Mouse (Mus musculus): ENCODE data around the gene Pex14. TPM values are rescaled to one million over a fixed set of nuclear protein-coding genes. Genes with fewer than 3 reads are reported as not detected.
A peak's percentile ranks its signal among the peaks of the same experiment; 100 is the strongest.

The Pex14 gene
- total RNA-seq, 2 experiments from 2014 or later = 18.6 to 20.2 TPM

DNA sequence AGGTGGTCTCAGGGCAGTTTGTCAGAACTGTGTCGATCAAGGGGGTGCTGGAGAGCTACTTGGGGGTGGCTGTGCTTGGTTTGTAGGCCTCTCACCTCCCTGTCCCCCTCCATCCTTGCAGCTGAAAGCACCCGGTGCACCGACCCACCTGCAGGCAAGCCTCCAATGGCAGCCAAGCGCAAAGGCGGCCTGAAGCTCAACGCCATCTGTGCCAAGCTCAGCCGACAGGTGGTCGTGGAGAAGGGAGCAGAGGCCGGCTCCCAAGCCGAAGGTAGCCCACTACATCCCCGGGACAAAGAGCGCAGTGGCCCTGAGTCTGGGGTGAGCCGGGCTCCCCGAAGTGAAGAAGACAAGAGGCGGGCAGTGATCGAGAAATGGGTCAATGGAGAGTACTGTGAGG, 170.8 kb downstream of the Pex14 start:
- intact Hi-C loops (cut with DNase I) = no loop called here

DNA sequence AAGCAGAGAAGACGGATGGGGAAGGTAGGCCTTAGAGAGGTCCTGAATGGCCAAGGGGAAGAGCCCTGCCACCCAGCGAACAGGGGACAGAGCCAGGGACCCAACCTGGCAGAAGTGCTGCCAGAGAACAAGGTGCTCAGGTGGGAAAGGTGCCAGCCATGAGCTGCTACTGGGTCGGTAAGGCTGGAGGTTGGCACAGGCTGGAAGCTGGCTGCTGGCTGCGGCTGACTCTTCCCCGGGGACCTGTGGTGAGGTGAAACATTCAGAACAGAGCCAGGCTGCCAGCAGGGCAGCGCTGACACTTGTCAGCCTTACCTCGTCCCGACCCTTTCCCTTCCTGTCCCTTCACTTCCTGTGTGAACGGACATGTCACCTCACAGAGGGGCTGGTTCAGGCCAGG, 171.4 kb downstream of the Pex14 start:
- DNase-seq = no peak
- intact Hi-C loops (cut with DNase I) = no loop called here

More for the DNA sequence above, 170.8 kb downstream of the Pex14 start:
- no peak for DNase-seq

DNA sequence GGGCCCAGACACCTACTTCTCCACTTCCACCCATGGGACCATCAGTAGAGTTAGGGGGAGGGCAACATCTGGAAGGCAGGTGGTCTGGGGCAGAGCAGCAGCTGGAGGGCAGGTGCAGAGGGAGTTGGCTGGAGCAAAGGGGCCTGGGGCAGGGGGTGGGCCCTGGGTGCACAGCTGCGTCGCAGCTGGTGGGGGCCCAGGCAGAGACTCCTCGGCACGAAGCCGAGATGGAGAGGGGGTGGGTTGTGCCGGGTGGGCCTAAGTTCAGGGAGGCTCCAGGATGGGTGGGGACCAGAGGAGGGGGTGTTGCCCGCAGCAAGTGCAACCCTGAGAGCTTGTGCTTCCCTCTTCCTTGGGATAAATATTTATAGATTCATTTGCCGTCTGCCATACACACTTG, 173.2 kb downstream of the Pex14 start:
- intact Hi-C loops (cut with DNase I) = no loop called here
- no peak for DNase-seq

DNA sequence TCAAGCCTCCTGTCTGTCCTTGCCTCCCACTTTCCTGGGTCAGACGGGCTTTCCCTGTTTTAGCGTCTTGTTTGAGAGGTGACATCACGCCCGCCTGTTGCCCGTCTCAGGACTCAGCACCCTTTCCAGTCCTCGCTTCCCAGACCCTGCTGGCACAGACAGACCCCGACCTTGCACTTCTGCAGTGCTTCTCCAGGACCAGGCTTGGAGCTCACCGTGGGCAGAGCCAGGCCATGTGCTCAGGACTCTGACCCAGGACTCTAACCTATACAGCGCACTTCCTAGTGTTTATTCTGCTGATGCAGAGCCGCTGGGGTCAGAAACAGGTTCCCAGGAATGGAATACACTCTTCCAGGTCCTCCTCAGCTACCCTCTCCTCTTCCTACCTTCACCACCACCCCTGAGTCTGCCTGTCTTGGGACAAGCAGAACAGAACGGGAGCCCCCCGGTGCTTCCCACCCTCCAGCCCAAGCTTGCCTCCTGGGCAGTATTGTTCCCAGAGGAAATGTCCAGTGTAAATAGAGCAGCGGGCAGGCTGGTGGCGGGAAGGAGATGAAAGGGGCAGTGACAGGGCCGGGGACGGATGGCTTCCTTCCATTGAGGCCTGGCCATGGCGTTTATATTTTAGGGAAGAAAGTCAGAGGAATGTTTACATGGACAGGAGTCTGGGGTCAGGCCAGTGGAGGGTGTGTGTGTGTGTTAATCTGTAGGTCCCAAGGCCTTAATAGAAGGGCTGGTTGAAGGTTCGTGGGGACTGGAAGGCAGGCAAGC, 173.9 kb downstream of the Pex14 start:
- intact Hi-C loops (cut with DNase I) = no loop called here
- DNase-seq = no peak

DNA sequence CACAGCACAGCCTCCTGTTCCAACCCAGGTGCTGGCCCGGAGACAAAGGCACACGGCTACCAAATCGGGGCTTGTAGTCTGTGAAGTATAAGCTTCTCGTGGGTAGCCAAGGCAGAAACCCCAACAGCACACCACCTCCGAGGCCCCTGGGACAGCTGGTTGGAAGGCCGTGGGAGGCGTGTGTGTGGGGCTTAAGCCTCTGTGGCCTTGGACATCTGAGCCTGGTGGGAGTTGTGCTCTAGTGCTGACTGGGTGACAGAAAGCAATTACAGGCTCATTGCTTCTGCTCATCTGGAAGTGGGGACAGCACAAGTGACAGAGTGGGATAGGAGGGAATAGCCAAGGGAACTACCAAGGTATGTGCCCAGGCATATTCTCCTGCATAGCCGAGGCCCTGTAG, 175.7 kb downstream of the Pex14 start:
- DNase-seq = no peak
- intact Hi-C loops (cut with DNase I) = no loop called here

DNA sequence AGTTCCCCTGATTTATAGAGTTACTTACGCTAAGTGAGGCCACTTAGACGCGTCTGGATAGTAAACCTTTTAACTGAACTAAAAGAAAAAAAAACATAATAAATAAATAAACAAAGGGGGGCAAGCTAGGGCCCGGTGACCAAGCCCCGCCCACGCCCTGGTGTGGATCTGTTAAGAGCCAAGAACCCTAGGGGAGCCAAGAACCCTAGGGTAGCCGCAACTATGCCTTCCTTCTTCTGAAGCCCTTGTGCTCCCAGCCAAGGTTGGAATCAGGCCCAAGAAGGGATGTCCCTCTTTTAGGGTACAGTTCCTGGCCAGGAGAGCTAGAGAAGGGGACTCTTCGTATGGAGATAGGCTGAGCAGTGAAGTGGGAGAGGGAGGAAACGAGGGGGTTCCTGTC, 176.3 kb downstream of the Pex14 start:
- DNase-seq = no peak
- intact Hi-C loops (cut with DNase I) = no loop called here

DNA sequence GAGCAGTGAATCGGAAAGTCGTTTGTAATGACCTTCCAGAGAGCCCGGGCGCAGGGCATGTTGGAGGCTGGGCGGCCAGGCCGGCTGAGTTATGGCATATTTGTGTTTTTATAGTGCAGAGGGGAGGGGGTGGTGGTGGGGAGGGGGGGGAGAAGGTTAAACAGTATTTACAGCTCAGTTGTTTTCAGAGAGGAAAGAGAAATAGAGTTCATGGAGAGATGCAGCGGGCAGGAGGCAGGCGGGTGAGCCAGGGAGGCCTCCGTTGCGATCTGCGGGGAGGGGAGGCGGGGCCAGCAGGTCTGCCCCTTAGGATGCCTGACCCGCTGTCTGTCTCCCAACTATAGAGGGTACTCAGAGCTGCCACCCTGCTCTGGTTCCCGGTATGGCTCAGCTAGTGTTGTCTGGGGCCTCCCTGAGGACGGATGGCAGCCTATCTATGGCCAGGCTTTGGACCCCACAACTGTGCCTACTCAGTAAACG, 177.4 kb downstream of the Pex14 start:
- no peak for DNase-seq
- intact Hi-C loops (cut with DNase I) = no loop called here

DNA sequence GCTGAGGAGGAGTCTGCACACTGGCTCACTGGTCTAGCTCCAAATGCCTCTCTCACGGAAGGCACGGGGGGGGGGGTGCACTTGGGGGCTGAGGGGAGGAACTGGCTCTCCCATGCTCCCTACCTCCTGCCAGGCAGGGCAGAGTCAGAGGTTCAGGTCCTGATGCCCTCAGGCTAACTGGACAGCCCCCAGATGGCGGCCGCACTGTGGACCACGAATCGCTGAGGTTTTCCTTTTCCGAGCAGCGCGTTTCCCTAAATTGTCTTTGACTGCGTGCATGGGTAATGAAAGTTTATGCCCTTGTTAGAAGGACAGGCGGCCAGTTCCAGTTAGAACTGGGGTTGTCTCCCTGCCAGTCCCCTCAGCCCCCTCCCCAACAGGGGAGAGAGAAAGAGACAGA, 179.1 kb downstream of the Pex14 start:
- intact Hi-C loops (cut with DNase I) = no loop called here
- no peak for DNase-seq

DNA sequence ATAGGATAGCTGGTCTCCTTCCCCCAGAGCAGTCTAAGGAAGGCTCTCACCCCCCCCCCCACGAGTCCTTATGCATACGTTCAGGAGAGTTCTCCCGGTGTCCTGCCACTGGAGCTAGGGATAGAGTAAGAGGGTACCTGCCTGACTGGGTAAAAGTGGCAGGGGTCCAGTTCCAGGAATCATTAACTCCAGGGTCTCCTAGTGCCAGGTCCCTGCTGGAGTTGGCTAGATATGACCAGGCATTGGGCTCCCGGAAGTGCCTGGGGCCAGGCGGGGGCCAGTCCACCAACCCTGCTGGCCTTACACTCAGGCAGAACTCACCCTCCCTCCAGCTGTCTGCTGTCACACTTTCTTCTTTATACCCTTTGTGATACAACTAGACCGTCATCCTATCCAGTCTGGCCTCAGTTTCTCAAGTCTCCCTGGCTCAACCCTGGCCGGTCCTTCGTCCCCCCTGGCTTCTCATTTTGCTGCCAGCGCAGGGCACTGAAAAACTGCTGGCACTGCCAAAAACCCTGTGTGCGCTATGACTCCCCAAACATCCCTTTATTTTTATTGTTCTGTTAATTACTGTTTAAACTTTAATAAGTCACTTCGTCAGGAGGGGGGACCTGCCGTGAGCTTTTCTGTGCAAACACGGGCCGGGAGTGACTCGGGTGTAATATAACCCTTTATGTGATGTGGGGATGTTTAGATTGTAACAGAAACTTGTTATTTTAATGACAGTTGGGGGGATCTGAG, 180.8 kb downstream of the Pex14 start:
- intact Hi-C loops (cut with DNase I) = no loop called here
- no peak for DNase-seq

DNA sequence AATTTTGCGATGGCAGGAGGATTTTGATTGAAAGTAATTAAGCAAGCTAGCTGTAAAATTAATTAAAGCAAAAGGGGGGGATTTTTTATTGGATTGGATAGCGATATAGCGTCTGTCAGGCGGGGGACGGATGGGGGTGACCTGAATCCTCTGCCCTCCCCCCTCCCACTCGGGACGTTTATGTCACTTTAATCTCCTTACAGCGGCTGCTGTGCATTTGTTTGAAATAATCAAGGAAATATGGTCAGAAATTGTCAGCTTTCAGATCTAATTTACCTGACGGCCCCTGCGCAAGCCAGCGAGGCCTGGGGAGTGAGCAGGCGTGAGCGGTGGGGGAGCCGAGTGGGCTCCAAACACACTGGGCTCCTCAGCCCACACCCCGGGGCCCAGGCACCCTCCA, 183.8 kb downstream of the Pex14 start:
- intact Hi-C loops (cut with DNase I) = loop anchor here (2.0 kb wide), 1 partner anchor 111 kb away; the partner anchor contains the start of gene Casz1
- no peak for DNase-seq

DNA sequence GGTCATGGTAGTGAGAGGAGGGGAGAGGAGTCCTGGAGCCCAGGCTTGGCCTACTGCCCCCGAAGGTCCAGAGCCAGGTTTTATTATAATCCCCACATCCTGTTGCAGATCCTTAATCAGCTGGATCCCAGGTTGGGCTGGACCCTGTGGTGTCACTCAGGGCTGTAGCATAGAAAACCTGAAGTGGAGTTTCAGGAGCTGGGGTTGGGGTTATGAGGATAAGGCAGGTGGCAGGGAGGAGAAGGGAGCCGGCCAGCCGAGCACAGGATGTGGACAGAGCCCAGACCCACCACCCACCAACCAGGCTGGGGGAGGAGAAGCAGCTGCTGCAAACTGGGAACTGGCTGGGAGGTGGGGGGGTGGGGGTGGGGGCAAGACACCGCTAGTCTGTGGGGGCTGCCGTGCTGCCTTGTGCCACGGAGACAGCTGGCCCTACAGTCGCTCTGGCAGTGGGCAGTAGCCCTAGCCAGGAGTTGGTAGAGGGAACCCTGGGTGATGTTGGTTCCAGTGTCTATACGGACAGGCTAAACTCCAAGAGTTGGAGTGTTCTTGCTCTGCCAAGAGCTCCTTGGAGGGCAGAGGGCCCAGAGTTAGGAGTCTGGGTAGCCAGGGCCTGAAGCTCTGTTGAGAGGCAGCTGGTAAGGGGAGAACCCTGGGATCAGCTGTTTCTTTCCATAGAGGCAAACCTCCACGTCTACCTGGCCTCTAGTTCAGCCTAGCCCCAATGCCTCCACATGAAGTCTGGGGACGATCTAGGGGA, 184.6 kb downstream of the Pex14 start:
- intact Hi-C loops (cut with DNase I) = loop anchor here (2.0 kb wide), 1 partner anchor 110 kb away; the partner anchor contains the start of gene Casz1
- DNase-seq = peak in 1 of 2 experiments; percentile 56

DNA sequence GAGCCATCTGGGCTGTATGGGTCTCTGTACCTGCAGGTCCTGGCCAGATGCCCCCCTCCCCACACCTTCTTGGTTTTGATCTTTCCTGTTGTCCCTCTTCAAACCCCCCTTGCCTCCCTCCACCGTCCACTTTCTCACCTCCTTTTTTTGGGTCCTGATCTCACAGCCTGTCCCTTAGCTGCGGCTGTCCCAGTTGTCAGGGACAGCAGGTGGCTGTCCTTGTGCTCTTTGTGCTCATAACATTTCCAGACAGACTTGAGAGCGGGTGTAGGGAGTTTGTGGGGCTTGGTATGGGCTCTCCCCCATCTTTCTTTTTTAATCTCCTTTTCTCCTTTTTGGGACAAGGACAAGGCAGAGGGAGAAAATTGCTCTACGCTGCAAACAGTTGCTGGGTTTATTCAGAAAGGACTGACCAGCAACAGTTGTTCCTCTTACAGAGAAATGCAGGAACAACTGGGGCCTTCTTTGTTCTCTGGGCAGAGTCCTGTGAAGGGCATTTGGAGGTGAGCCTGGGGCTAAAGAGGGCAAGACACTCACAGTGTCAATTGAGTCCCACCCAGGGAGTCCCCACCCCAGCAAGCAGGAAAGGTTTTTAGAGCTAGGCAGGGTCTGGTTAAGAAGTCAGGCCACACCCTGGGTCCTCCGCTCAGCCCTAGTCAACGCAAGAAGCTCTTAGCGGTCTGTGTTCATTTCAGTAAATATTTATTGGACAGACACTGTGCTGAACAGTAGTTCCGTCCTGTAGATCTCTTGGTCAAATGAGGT, 186.7 kb downstream of the Pex14 start:
- intact Hi-C loops (cut with DNase I) = no loop called here
- DNase-seq = no peak

DNA sequence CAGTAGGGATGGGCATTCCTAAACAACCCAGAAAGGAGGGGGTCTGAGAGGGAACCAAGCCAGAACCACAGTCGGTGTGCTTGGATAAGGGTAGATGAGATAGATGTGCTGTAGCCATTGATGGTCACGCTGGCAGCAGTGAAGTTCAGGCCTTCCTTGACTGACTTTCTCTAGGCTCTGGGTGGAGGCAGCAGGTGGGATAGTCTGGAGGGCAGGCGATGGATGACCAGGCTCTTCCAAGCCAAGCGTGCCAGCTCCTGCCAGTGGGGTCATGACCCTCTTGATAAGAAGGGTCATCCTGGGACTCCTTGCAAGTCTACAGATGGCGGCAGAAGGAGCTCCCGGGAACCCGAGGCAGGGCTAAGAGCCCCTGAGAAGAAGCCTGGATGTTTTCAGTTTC, 187.5 kb downstream of the Pex14 start:
- DNase-seq = no peak
- intact Hi-C loops (cut with DNase I) = no loop called here

Other genes starting within 250 kb of the Pex14 start
- 10 to 100 TPM; 57.5 to 65.1 TPM for gene Dffa, start 4.3 kb upstream of the Pex14 start, total RNA-seq (2021)
- not detected for gene Cort, start 26.9 kb upstream of the Pex14 start, total RNA-seq (2021)
- 1 to 10 TPM; 5.0 to 6.1 TPM for gene Cenps, start 37.8 kb upstream of the Pex14 start, total RNA-seq (2021)
- gene Pgd, start 66.9 kb upstream of the Pex14 start, total RNA-seq (2021) = 10 to 100 TPM; 14.6 to 14.8 TPM
- gene Kif1b, start 207.8 kb upstream of the Pex14 start, total RNA-seq (2021) = 100 to 1,000 TPM; 259 to 283 TPM